Mouse (Mus musculus) brain, embryonic 14.5 days (tissue): ENCODE measurements around the gene Ccdc189. TPM values are rescaled to one million over a fixed set of nuclear protein-coding genes. Genes with fewer than 3 reads are reported as not detected.

Experiments
- DNase-seq: peaks from one replicate; pipeline ENCODE4 v3.0.0-alpha.2; 2011; ENCODE audit warnings: low read depth
- CTCF ChIP-seq: fragments of 200-500 bp; IDR thresholded peaks from 2 replicates; pipeline ENCODE4 v1.5.1; 2012; ENCODE audit warnings: inconsistent platforms, mild to moderate bottlenecking, moderate library complexity, borderline replicate concordance; ENCODE audit not compliant: insufficient read depth, insufficient read length; ENCODE audit errors: extremely low read depth
- POLR2A ChIP-seq: fragments of 200-500 bp; IDR thresholded peaks from 2 replicates; pipeline ENCODE4 v1.6.1; 2012; ENCODE audit warnings: mild to moderate bottlenecking, inconsistent platforms, borderline replicate concordance; ENCODE audit not compliant: poor library complexity, insufficient read depth, insufficient read length, severe bottlenecking; ENCODE audit errors: extremely low read depth
- polyA plus RNA-seq: library from polyadenylated mRNA; depleted of rRNA; stranded (reverse); fragments of >200 nt; gene quantifications from 2 replicates; pipeline ENCODE4 v1.2.3, GENCODE M21; 2012

Ccdc189 gene
- polyA plus RNA-seq, 1 experiment: 11.9 TPM

DNA sequence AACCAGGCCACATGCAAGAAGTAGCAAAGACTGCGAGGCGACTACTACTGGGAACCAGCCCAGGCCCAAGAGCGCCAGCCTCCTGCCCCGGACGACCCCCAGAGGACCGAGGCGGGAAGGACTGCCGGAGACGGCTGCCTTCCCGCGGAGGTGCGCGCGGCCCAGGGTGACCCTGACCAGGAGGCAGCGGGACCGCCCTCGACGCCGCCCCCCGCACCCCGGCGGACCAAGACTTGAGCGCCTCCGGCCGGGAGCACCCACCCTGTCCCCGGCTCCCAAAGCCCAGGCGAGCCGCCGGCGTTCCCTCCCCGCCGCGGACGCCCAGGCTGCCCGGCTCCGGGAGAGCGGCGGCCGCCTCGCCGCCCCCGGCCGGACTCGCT, 26.1 kb upstream of the Ccdc189 start:
- no peak for TF ChIP-seq CTCF
- no peak for TF ChIP-seq POLR2A
- peak; percentile 32 for DNase-seq

- DNase-seq: no peak
- TF ChIP-seq POLR2A: no peak
- TF ChIP-seq CTCF: no peak
Measured at GRCm38 (mm10) chr7:127614091-127614490, 25.7 kb upstream of the Ccdc189 start.

GRCm38 (mm10) chr7:127613501-127613900, 25.1 kb upstream of the Ccdc189 start:
- TF ChIP-seq POLR2A (no peak), CTCF (no peak)
- no peak for DNase-seq

- no peak for TF ChIP-seq POLR2A
- TF ChIP-seq CTCF: no peak
- DNase-seq: no peak
Measured at GRCm38 (mm10) chr7:127611561-127611960, 23.2 kb upstream of the Ccdc189 start.

- TF ChIP-seq CTCF: no peak
- TF ChIP-seq POLR2A: no peak
- no peak for DNase-seq
Measured at GRCm38 (mm10) chr7:127611011-127611410, 22.6 kb upstream of the Ccdc189 start.

DNA sequence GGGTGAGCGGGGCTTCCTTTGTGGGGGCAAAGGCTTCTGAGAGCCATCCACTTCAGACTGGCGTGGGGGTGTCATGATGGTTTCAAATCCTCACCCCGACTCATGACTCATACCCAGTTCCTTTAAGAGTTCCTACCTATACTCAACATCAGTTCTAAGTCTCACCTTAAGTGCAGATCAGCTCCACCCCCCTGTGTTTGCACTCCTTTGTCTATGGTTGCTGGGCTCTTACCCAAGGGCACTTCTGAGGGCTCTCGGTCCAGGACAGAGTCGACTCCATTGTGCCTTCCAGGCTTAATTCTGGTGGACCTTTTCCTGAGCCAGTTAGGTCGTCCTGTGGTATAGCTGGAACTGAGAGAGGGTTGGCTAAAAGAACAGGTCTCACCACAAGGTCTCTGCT, 18.8 kb upstream of the Ccdc189 start:
- TF ChIP-seq POLR2A (no peak), CTCF (no peak)
- DNase-seq: no peak

- TF ChIP-seq POLR2A: no peak
- no peak for TF ChIP-seq CTCF
- no peak for DNase-seq
Measured at GRCm38 (mm10) chr7:127604256-127604655, 15.9 kb upstream of the Ccdc189 start.

DNA sequence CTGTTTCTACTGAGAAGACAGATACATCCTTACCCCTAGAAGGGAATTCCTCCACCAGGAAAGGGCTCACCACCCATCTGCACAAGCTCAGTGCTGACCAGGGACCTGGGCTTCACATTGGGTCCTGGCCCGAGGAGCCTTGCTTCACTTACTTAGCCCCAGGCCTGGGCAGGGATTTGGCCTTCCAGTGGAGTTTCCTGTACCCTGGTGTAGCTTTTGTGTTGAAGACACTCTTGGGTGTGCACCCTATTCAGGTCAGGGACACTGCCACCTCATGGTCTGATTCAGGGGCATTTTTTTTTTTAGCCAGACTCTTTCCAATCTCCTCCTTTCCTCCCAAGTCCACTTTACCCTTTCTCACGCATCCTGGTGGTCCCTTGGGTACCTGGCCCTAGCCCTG, 14.5 kb upstream of the Ccdc189 start:
- DNase-seq: no peak
- TF ChIP-seq CTCF (no peak), POLR2A (no peak)

- no peak for TF ChIP-seq CTCF
- no peak for DNase-seq
Measured at GRCm38 (mm10) chr7:127601735-127602134, 13.3 kb upstream of the Ccdc189 start.

GRCm38 (mm10) chr7:127600612-127601011, 12.2 kb upstream of the Ccdc189 start:
- TF ChIP-seq POLR2A (no peak), CTCF (no peak)

DNA sequence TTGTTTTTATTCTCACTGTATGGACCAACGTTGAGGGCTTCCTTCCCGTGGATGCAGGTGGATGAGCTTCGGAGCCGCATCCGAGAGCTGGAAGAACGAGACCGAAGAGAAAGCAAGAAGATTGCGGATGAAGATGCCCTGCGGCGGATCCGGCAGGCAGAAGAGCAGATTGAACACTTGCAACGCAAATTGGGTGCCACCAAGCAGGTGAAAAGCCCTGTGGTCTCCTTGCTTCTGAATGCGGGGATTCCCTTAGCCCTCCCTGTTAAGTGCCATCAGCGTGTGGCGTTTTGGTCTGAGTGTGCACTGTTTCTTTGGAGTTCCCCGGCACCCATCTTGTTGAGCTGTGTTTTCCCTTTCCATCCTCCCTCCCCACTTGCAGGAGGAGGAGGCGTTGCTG, 8.4 kb upstream of the Ccdc189 start:
- no peak for TF ChIP-seq CTCF
- TF ChIP-seq POLR2A: no peak
- DNase-seq: no peak

More at GRCm38 (mm10) chr7:127600612-127601011, 12.2 kb upstream of the Ccdc189 start:
- no peak for DNase-seq

DNA sequence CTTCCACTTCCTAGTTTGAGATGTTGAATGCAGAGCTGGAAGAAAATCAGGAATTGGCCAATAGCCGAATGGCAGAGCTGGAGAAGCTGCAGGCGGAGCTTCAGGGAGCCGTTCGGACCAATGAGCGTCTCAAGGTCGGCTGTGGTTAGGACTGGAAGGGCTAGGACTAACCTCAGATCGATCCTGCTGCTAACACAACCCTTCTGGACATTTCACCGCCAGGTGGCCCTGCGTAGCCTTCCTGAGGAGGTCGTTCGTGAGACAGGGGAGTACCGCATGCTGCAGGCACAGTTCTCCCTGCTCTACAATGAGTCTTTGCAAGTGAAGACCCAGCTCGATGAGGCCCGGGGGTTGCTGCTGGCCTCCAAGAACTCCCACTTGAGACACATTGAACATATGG, 4.2 kb upstream of the Ccdc189 start:
- no peak for DNase-seq
- TF ChIP-seq CTCF (no peak), POLR2A (no peak)

- no peak for TF ChIP-seq CTCF
- TF ChIP-seq POLR2A: no peak
Measured at GRCm38 (mm10) chr7:127591108-127591507, 2.7 kb upstream of the Ccdc189 start.

More at GRCm38 (mm10) chr7:127591108-127591507, 2.7 kb upstream of the Ccdc189 start:
- no peak for DNase-seq
